Mouse (Mus musculus): ENCODE results near the gene Prss56. TPM values are rescaled to one million over a fixed set of nuclear protein-coding genes. Genes with fewer than 3 reads are reported as not detected.
A peak's percentile ranks its signal among the peaks of the same experiment; 100 is the strongest.

The Prss56 gene
- polyA plus RNA-seq, 1 experiment from 2014 or later = 0.07 TPM

GRCm38 (mm10) chr1:87232197-87232596, 49.1 kb downstream of the Prss56 start:
- ATAC-seq (replicated peaks; ENCODE audit: low FRiP score, low read depth) (peak; percentile 68), DNase-seq (ENCODE audit: low spot score) (peak; percentile 73)
- Histone ChIP-seq H3K4me2 (ENCODE audit: low read length) (no peak overlapping the region), H3K4me1 (replicated peaks; ENCODE audit: insufficient read depth, low read length) (no peaks in the 10 kb centered on the region), H3K27me3 (ENCODE audit: insufficient read depth, low read length) (no peaks in the 10 kb centered on the region), H3K36me3 (ENCODE audit: insufficient read depth, low read length) (peaks cover 46% of the 10 kb centered on the region), H3K27ac (no peak overlapping the region), H3K9me3 (replicated peaks; ENCODE audit: low read length) (no peaks in the 10 kb centered on the region), H3K4me3 (replicated peaks; ENCODE audit: low read depth, low read length) (no peak overlapping the region), H3K9ac (ENCODE audit: low read depth, low read length) (no peak overlapping the region)
- no peak for TF ChIP-seq CTCF (IDR thresholded peaks at IDR 0.05; ENCODE audit: low read depth)
- 40% methylated on average over 7 of the region's 7 CpGs for WGBS

Other genes with a start within 250 kb of the Prss56 start
- not detected in 2 replicates for gene Alppl2, start 93.4 kb upstream of the Prss56 start, polyA plus RNA-seq (2015; fragmentation: Nextera tagmentation; extraction: Ambion mirVana)
- not detected in 2 replicates for gene Alpi, start 81.7 kb upstream of the Prss56 start, polyA plus RNA-seq (2015; fragmentation: Nextera tagmentation; extraction: Ambion mirVana)
- gene Akp3, start 58.3 kb upstream of the Prss56 start, polyA plus RNA-seq (2015; fragmentation: Nextera tagmentation; extraction: Ambion mirVana) = not detected in 2 replicates
- gene Ecel1, start 26.8 kb upstream of the Prss56 start, polyA plus RNA-seq (2015; fragmentation: Nextera tagmentation; extraction: Ambion mirVana) = 0.05 and 0.11 TPM in 2 replicates
- gene Chrnd, start 7.3 kb downstream of the Prss56 start, polyA plus RNA-seq (2015; fragmentation: Nextera tagmentation; extraction: Ambion mirVana) = 0.17 and 0.20 TPM in 2 replicates
- gene Chrng, start 21.3 kb downstream of the Prss56 start, polyA plus RNA-seq (2015; fragmentation: Nextera tagmentation; extraction: Ambion mirVana) = not detected in 2 replicates
- 165 and 178 TPM in 2 replicates for gene Eif4e2, start 30.6 kb downstream of the Prss56 start, polyA plus RNA-seq (2015; fragmentation: Nextera tagmentation; extraction: Ambion mirVana)
- gene Efhd1, start 81.0 kb downstream of the Prss56 start, polyA plus RNA-seq (2015; fragmentation: Nextera tagmentation; extraction: Ambion mirVana) = 40.4 and 42.5 TPM in 2 replicates
- 44.1 and 50.6 TPM in 2 replicates for gene Gigyf2, start 143.7 kb downstream of the Prss56 start, polyA plus RNA-seq (2015; fragmentation: Nextera tagmentation; extraction: Ambion mirVana)
- 1.6 and 2.2 TPM in 2 replicates for gene Kcnj13, start 211.4 kb downstream of the Prss56 start, polyA plus RNA-seq (2015; fragmentation: Nextera tagmentation; extraction: Ambion mirVana)

Measured in kidney, postnatal 0 days (tissue).